Comparison of ENCODE assay signal across 8 mouse cellular contexts in genomic region chr11:19016481-19017220, GRCm38 (mm10). TPM values are rescaled to one million over a fixed set of nuclear protein-coding genes. Genes with fewer than 3 reads are reported as not detected.
DNase-seq lines count a peak whose midpoint lies in the region; ATAC-seq and TF ChIP-seq lines count a peak whose summit lies in the region.

No protein-coding gene starts in this region.

- ATAC-seq in hindbrain, embryonic 13.5 days (ENCODE audit: low FRiP score), result no peak
- ATAC-seq in midbrain, embryonic 13.5 days, result no peak

- intact Hi-C loops in heart, adult 2 months (cut with DNase I), result loop anchor here (5.0 kb wide), 1 partner anchor 864 kb away; no protein-coding TSS in a partner anchor

- WGBS in heart, adult 2 months, result 5% methylated on average over 10 of the region's 10 CpGs
- under 1% methylated on average over 10 of the region's 10 CpGs for WGBS in embryonic facial prominence, embryonic 10.5 days
- 2% methylated on average over 10 of the region's 10 CpGs for WGBS in hindbrain, embryonic 13.5 days
- 1% methylated on average over 10 of the region's 10 CpGs for WGBS in midbrain, embryonic 13.5 days

- TF ChIP-seq POLR2A in heart, adult 2 months (IDR thresholded peaks at IDR 0.05; ENCODE audit: insufficient read depth, low read depth, low read length), result no peak

- DNase-seq in heart, adult 2 months, result peak; percentile 23 to 35
- DNase-seq in heart, postnatal 4 days, result no peak
- peak; percentile 31 for DNase-seq in embryonic facial prominence, embryonic 10.5 days (ENCODE audit: low spot score)
- DNase-seq in right cerebral cortex, postnatal 10 days (ENCODE audit: low spot score in 2 of 2), result no peak
- no peak for DNase-seq in T-cell, adult 2 months (ENCODE audit: low spot score)
- no peak for DNase-seq in cerebellum, adult 18-20 months

- no peaks in the 10 kb centered on the region for H3K4me1 ChIP-seq in heart, adult 2 months (ENCODE audit: control insufficient read depth, insufficient read depth, low read length)
- peaks cover 39% of the 10 kb centered on the region for H3K4me1 ChIP-seq in embryonic facial prominence, embryonic 10.5 days
- peaks cover 39% of the 10 kb centered on the region for H3K4me1 ChIP-seq in hindbrain, embryonic 13.5 days (replicated peaks)
- H3K4me1 ChIP-seq in midbrain, embryonic 13.5 days (replicated peaks), result peaks cover 68% of the 10 kb centered on the region

- H3K79me2 ChIP-seq in heart, adult 2 months (replicated peaks; ENCODE audit: control insufficient read depth, insufficient read depth, low read length), result no peaks in the 10 kb centered on the region

- peak overlapping the region; percentile 89 for H3K4me2 ChIP-seq in hindbrain, embryonic 13.5 days
- H3K4me2 ChIP-seq in midbrain, embryonic 13.5 days (replicated peaks), result peak overlapping the region; percentile 88

- no peaks in the 10 kb centered on the region for H3K27me3 ChIP-seq in heart, adult 2 months (ENCODE audit: control insufficient read depth, insufficient read depth, low read length)
- H3K27me3 ChIP-seq in embryonic facial prominence, embryonic 10.5 days (replicated peaks; ENCODE audit: low read depth, poor library complexity, severe bottlenecking), result peaks cover 53% of the 10 kb centered on the region
- H3K27me3 ChIP-seq in hindbrain, embryonic 13.5 days, result no peaks in the 10 kb centered on the region
- peaks cover 26% of the 10 kb centered on the region for H3K27me3 ChIP-seq in midbrain, embryonic 13.5 days

- no peak for TF ChIP-seq EP300 in heart, adult 2 months (IDR thresholded peaks at IDR 0.05; ENCODE audit: insufficient read depth, low read depth, low read length)

- peaks cover 5% of the 10 kb centered on the region for H3K36me3 ChIP-seq in heart, adult 2 months (ENCODE audit: control insufficient read depth, insufficient read depth, low read length)
- peaks cover 22% of the 10 kb centered on the region for H3K36me3 ChIP-seq in embryonic facial prominence, embryonic 10.5 days (replicated peaks)
- peaks cover 14% of the 10 kb centered on the region for H3K36me3 ChIP-seq in hindbrain, embryonic 13.5 days
- no peaks in the 10 kb centered on the region for H3K36me3 ChIP-seq in midbrain, embryonic 13.5 days

- no peak for TF ChIP-seq CTCF in heart, adult 2 months (IDR thresholded peaks at IDR 0.05)

- H3K9ac ChIP-seq in heart, adult 2 months (ENCODE audit: low read depth, low read length), result peak overlapping the region; percentile 73
- peak overlapping the region; percentile 100 for H3K9ac ChIP-seq in hindbrain, embryonic 13.5 days
- H3K9ac ChIP-seq in midbrain, embryonic 13.5 days (replicated peaks), result peak overlapping the region; percentile 72

- H3K27ac ChIP-seq in heart, adult 2 months, result peak overlapping the region; percentile 97
- H3K27ac ChIP-seq in embryonic facial prominence, embryonic 10.5 days (replicated peaks), result peak overlapping the region; percentile 99
- peak overlapping the region; percentile 100 for H3K27ac ChIP-seq in hindbrain, embryonic 13.5 days
- H3K27ac ChIP-seq in midbrain, embryonic 13.5 days, result peak overlapping the region; percentile 45

- no peaks in the 10 kb centered on the region for H3K9me3 ChIP-seq in embryonic facial prominence, embryonic 10.5 days
- H3K9me3 ChIP-seq in hindbrain, embryonic 13.5 days, result no peaks in the 10 kb centered on the region
- H3K9me3 ChIP-seq in midbrain, embryonic 13.5 days, result no peaks in the 10 kb centered on the region

- peak overlapping the region; percentile 81 for H3K4me3 ChIP-seq in heart, adult 2 months
- peak overlapping the region; percentile 78 for H3K4me3 ChIP-seq in embryonic facial prominence, embryonic 10.5 days
- H3K4me3 ChIP-seq in hindbrain, embryonic 13.5 days, result peak overlapping the region; percentile 85
- peak overlapping the region; percentile 65 for H3K4me3 ChIP-seq in midbrain, embryonic 13.5 days (replicated peaks)

RNA-seq across cellular contexts. Expression of gene Meis1, which starts 2.1 kb away (rescaled TPM):
- 10 to 100 TPM; 29.0 to 31.4 TPM for total RNA-seq in heart, adult 2 months (2021)
- 18.2 and 22.6 TPM in 2 replicates for polyA plus RNA-seq in heart, adult 2 months (2012; rRNA removed)
- total RNA-seq in heart, postnatal 4 days (2021), result 10 to 100 TPM; 37.8 to 41.6 TPM
- polyA plus RNA-seq in embryonic facial prominence, embryonic 10.5 days (2016; fragmentation: Nextera tagmentation; extraction: Ambion mirVana), result 73.3 and 89.6 TPM in 2 replicates
- 211 and 212 TPM in 2 replicates for polyA plus RNA-seq in hindbrain, embryonic 13.5 days (2015; fragmentation: Nextera tagmentation; extraction: Ambion mirVana)
- polyA plus RNA-seq in midbrain, embryonic 13.5 days (2015; fragmentation: Nextera tagmentation; extraction: Ambion mirVana), result 43.4 and 45.1 TPM in 2 replicates

Comparison
In these comparisons a context has a peak if more than half of its experiments do, and no peak if none do; other contexts are left out.
1. DNase-seq: peak in heart, adult 2 months (2 of 2) and embryonic facial prominence, embryonic 10.5 days (single experiment); none in heart, postnatal 4 days (single experiment), right cerebral cortex, postnatal 10 days (0 of 2), T-cell, adult 2 months (single experiment) and cerebellum, adult 18-20 months (0 of 2).
2. H3K27ac ChIP-seq: peak in every context shown above with its lines; median percentile 100 in hindbrain, embryonic 13.5 days; 99 in embryonic facial prominence, embryonic 10.5 days; 97 in heart, adult 2 months; 45 in midbrain, embryonic 13.5 days.
3. Peak in every context shown above with its lines, with median percentiles within 50 percentile points of each other: H3K4me3 ChIP-seq and H3K9ac ChIP-seq.